Mouse (Mus musculus) bone marrow macrophage, adult 2 months (primary cell): ENCODE results near the gene Adrb1.

Experiments used
- CTCF ChIP-seq: IDR thresholded peaks from 2 replicates; pipeline ENCODE4 v1.5.1; 2012; ENCODE audit warnings: low read depth, mild to moderate bottlenecking, low read length, moderate library complexity
- POLR2A ChIP-seq: IDR thresholded peaks from 2 replicates; pipeline ENCODE4 v1.6.1; 2012; ENCODE audit warnings: mild to moderate bottlenecking, low read depth, low read length, borderline replicate concordance

DNA sequence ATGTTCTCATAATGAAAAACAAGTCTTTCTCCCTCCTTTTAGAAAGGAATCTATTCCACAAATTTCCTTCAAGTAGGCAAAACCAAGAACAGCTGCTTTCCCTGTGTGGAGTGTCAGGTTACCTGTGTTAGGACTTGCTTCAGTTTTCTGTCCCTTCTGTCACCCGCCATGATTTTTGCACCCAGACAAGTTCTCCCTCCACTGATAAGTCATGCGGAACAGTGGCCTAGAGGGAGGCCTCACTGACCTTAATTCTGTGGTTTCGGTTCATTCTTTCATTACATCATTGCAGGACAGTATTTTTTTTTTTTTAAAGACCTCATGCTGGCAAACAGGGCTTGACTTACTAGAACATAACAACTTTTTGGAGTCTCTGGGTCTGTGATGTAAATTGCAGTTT is 27.3 kb downstream of the Adrb1 start:
- TF ChIP-seq CTCF = no peak
- TF ChIP-seq POLR2A = no peak
